Mouse (Mus musculus) heart, adult 2 months (tissue): Measurements from ENCODE around the gene Crygb.

Experiments
- CTCF ChIP-seq: fragments of 200-600 bp; IDR thresholded peaks from 2 replicates; pipeline ENCODE4 v1.8.1; 2022; ENCODE audit warnings: antibody characterized with exemption, mild to moderate bottlenecking, moderate library complexity
- POLR2A ChIP-seq: fragments of 200-500 bp; IDR thresholded peaks from 2 replicates; pipeline ENCODE4 v1.6.1; 2011; ENCODE audit warnings: mild to moderate bottlenecking, low read depth, low read length, control low read depth; ENCODE audit not compliant: insufficient read depth

- no peak for TF ChIP-seq POLR2A
- TF ChIP-seq CTCF = no peak
Measured at GRCm38 (mm10) chr1:65067842-65068241, 14.2 kb downstream of the Crygb start.
